Mouse (Mus musculus) MEL (cell line): ENCODE measurements at regions not wholly inside any gene's neighbourhood (a gene's known extent, or its start where the extent isn't known, plus 50 kb on each side); places are given as distances from the start of the nearest gene placed in this dataset.

Source experiments
- DNase-seq: peaks from one replicate; pipeline ENCODE4 v3.0.0; 2011; ENCODE audit warnings: low read depth, low spot score
- H3K27ac ChIP-seq: 2 replicates; pipeline ENCODE4 v1.5.1; 2012; ENCODE audit warnings: low read depth, mild to moderate bottlenecking, control low read depth, low read length, moderate library complexity; ENCODE audit not compliant: control insufficient read depth
- H3K27me3 ChIP-seq, 2 experiments: fragments of 150-350 bp in 1 of 2; sonication (generic) in 1 of 2; 2 replicates each; pipeline ENCODE4 v1.6.1; 2012; ENCODE audit warnings: low read length in 2 of 2, mild to moderate bottlenecking in 2 of 2, improper control_type of control experiment in 1 of 2, moderate library complexity in 1 of 2; ENCODE audit not compliant: insufficient read depth in 2 of 2, control insufficient read depth in 1 of 2
- H3K36me3 ChIP-seq, 2 experiments: 2 replicates each; pipeline ENCODE4 v1.6.1; 2012 to 2014; ENCODE audit warnings: low read length in 2 of 2, improper control_type of control experiment in 1 of 2, inconsistent platforms in 1 of 2, mild to moderate bottlenecking in 1 of 2; ENCODE audit not compliant: insufficient read depth in 2 of 2, control insufficient read depth in 1 of 2
- H3K4me1 ChIP-seq, 2 experiments: fragments of 150-350 bp in 1 of 2; sonication (generic) in 1 of 2; 2 replicates each; pipeline ENCODE4 v1.6.1; 2012; ENCODE audit warnings: low read length in 2 of 2, improper control_type of control experiment in 1 of 2, mild to moderate bottlenecking in 1 of 2; ENCODE audit not compliant: insufficient read depth in 2 of 2, control insufficient read depth in 1 of 2
- H3K4me3 ChIP-seq, 2 experiments: fragments of 150-350 bp in 1 of 2; sonication (generic) in 1 of 2; 2 replicates each; pipeline ENCODE4 v1.5.1; 2012; ENCODE audit warnings: low read depth in 2 of 2, low read length in 2 of 2, mild to moderate bottlenecking in 2 of 2, moderate library complexity in 2 of 2, control low read depth in 1 of 2, improper control_type of control experiment in 1 of 2; ENCODE audit not compliant: control insufficient read depth in 1 of 2, insufficient read depth in 1 of 2
- H3K79me2 ChIP-seq: 2 replicates; pipeline ENCODE4 v1.6.1; 2012; ENCODE audit warnings: mild to moderate bottlenecking, low read length, moderate library complexity; ENCODE audit not compliant: control insufficient read depth, poor library complexity, insufficient read depth
- H3K9ac ChIP-seq: 2 replicates; pipeline ENCODE4 v1.6.1; 2012; ENCODE audit warnings: low read depth, mild to moderate bottlenecking, control low read depth, low read length, moderate library complexity; ENCODE audit not compliant: control insufficient read depth, poor library complexity, severe bottlenecking
- H3K9me3 ChIP-seq: fragments of 150-350 bp; sonication (generic); replicated peaks from 2 replicates; pipeline ENCODE4 v1.6.1; 2012; ENCODE audit warnings: mild to moderate bottlenecking, low read length, improper control_type of control experiment, moderate library complexity; ENCODE audit not compliant: insufficient read depth
- BHLHE40 ChIP-seq: IDR thresholded peaks from 2 replicates; pipeline ENCODE4 v1.6.1; 2012; ENCODE audit warnings: low read depth, mild to moderate bottlenecking, inconsistent platforms, low read length, improper control_type of control experiment, borderline replicate concordance
- CTCF ChIP-seq, 3 experiments: IDR thresholded peaks in 2 of 3; conservative IDR thresholded peaks in 1 of 3; 2 replicates each; pipeline ENCODE4 v1.5.1; 2011 to 2012; ENCODE audit warnings: low read length in 3 of 3, low read depth in 2 of 3, mild to moderate bottlenecking in 2 of 3, improper control_type of control experiment in 1 of 3, inconsistent platforms in 1 of 3, mixed read lengths in 1 of 3, moderate library complexity in 1 of 3; ENCODE audit not compliant: control insufficient read depth in 1 of 3, insufficient read depth in 1 of 3, poor library complexity in 1 of 3, severe bottlenecking in 1 of 3
- E2F4 ChIP-seq: IDR thresholded peaks from 2 replicates; pipeline ENCODE4 v1.6.1; 2011; ENCODE audit warnings: low read depth, low read length, improper control_type of control experiment, borderline replicate concordance
- ETS1 ChIP-seq: IDR thresholded peaks from 2 replicates; pipeline ENCODE4 v1.6.1; 2012; ENCODE audit warnings: low read depth, mild to moderate bottlenecking, inconsistent platforms, low read length, improper control_type of control experiment, moderate library complexity
- GABPA ChIP-seq: IDR thresholded peaks from 2 replicates; pipeline ENCODE4 v1.6.1; 2012; ENCODE audit warnings: low read depth, mild to moderate bottlenecking, inconsistent platforms, low read length, improper control_type of control experiment, moderate library complexity
- GATA1 ChIP-seq: IDR thresholded peaks from 2 replicates; pipeline ENCODE4 v1.6.1; 2011; ENCODE audit warnings: low read depth, low read length, improper control_type of control experiment
- JUND ChIP-seq: IDR thresholded peaks from 2 replicates; pipeline ENCODE4 v1.6.1; 2011; ENCODE audit warnings: low read depth, mild to moderate bottlenecking, improper control_type of control experiment, low read length
- KAT2A ChIP-seq: conservative IDR thresholded peaks from 2 replicates; pipeline ENCODE4 v1.6.1; 2012; ENCODE audit warnings: low read depth, low read length, improper control_type of control experiment, inconsistent platforms
- MAX ChIP-seq: IDR thresholded peaks from 2 replicates; pipeline ENCODE4 v1.6.1; 2011; ENCODE audit warnings: low read length, improper control_type of control experiment
- MAZ ChIP-seq: IDR thresholded peaks from 2 replicates; pipeline ENCODE4 v1.6.1; 2012; ENCODE audit warnings: low read depth, mild to moderate bottlenecking, inconsistent platforms, low read length, improper control_type of control experiment
- MEF2A ChIP-seq: IDR thresholded peaks from 2 replicates; pipeline ENCODE4 v1.6.1; 2014; ENCODE audit warnings: low read depth, mild to moderate bottlenecking, inconsistent platforms, low read length, improper control_type of control experiment; ENCODE audit not compliant: poor library complexity, insufficient replicate concordance, severe bottlenecking; ENCODE audit errors: extremely low read depth
- MXI1 ChIP-seq: IDR thresholded peaks from 2 replicates; pipeline ENCODE4 v1.6.1; 2011; ENCODE audit warnings: mild to moderate bottlenecking, low read depth, low read length, improper control_type of control experiment
- MYB ChIP-seq: IDR thresholded peaks from 2 replicates; pipeline ENCODE4 v1.6.1; 2011; ENCODE audit warnings: mild to moderate bottlenecking, low read depth, low read length, improper control_type of control experiment
- MYC ChIP-seq: IDR thresholded peaks from 2 replicates; pipeline ENCODE4 v1.6.1; 2011; ENCODE audit warnings: low read depth, mild to moderate bottlenecking, low read length, improper control_type of control experiment, moderate library complexity
- NELFE ChIP-seq: IDR thresholded peaks from 2 replicates; pipeline ENCODE4 v1.6.1; 2011; ENCODE audit warnings: low read depth, low read length, improper control_type of control experiment
- POLR2A ChIP-seq, 2 experiments: IDR thresholded peaks; 2 replicates each; pipeline ENCODE4 v1.6.1; 2011 to 2012; ENCODE audit warnings: low read length in 2 of 2, mild to moderate bottlenecking in 2 of 2, control low read depth in 1 of 2, improper control_type of control experiment in 1 of 2, low read depth in 1 of 2, moderate library complexity in 1 of 2; ENCODE audit not compliant: control insufficient read depth in 1 of 2, insufficient read depth in 1 of 2, poor library complexity in 1 of 2
- POLR2AphosphoS2 ChIP-seq: IDR thresholded peaks from 2 replicates; pipeline ENCODE4 v1.6.1; 2011; ENCODE audit warnings: low read length, improper control_type of control experiment
- POLR2AphosphoS5 ChIP-seq: IDR thresholded peaks from 2 replicates; pipeline ENCODE4 v1.6.1; 2012; ENCODE audit warnings: low read depth, borderline replicate concordance, mild to moderate bottlenecking, inconsistent platforms, low read length, moderate library complexity, mixed read lengths
- RAD21 ChIP-seq: IDR thresholded peaks from 2 replicates; pipeline ENCODE4 v1.6.1; 2011; ENCODE audit warnings: mild to moderate bottlenecking, low read depth, low read length, improper control_type of control experiment
- SMC3 ChIP-seq: IDR thresholded peaks from 2 replicates; pipeline ENCODE4 v1.6.1; 2011; ENCODE audit warnings: low read depth, low read length, improper control_type of control experiment
- TAL1 ChIP-seq: IDR thresholded peaks from 2 replicates; pipeline ENCODE4 v1.6.1; 2012; ENCODE audit warnings: mild to moderate bottlenecking, inconsistent platforms, low read length, moderate library complexity, mixed read lengths
- TBP ChIP-seq: IDR thresholded peaks from 2 replicates; pipeline ENCODE4 v1.8.0; 2011; ENCODE audit warnings: low read depth, low read length, improper control_type of control experiment
- TCF12 ChIP-seq: IDR thresholded peaks from 2 replicates; pipeline ENCODE4 v1.6.1; 2014; ENCODE audit warnings: low read depth, mild to moderate bottlenecking, inconsistent platforms, low read length, improper control_type of control experiment, moderate library complexity
- UBTF ChIP-seq: IDR thresholded peaks from 2 replicates; pipeline ENCODE4 v1.6.1; 2012; ENCODE audit warnings: low read depth, mild to moderate bottlenecking, inconsistent platforms, low read length, improper control_type of control experiment, moderate library complexity, borderline replicate concordance; ENCODE audit not compliant: insufficient read depth
- USF1 ChIP-seq: IDR thresholded peaks from 2 replicates; pipeline ENCODE4 v1.6.1; 2014; ENCODE audit warnings: low read depth, mild to moderate bottlenecking, inconsistent platforms, low read length, improper control_type of control experiment, moderate library complexity
- USF2 ChIP-seq, 2 experiments: IDR thresholded peaks; 2 replicates each; pipeline ENCODE4 v1.6.1; 2011 to 2012; ENCODE audit warnings: improper control_type of control experiment in 2 of 2, low read length in 2 of 2, borderline replicate concordance in 1 of 2, inconsistent platforms in 1 of 2, low read depth in 1 of 2, mild to moderate bottlenecking in 1 of 2; ENCODE audit not compliant: insufficient read depth in 1 of 2
- ZC3H11A ChIP-seq: IDR thresholded peaks from 2 replicates; pipeline ENCODE4 v1.6.1; 2012; ENCODE audit warnings: low read depth, mild to moderate bottlenecking, inconsistent platforms, low read length, improper control_type of control experiment

DNA sequence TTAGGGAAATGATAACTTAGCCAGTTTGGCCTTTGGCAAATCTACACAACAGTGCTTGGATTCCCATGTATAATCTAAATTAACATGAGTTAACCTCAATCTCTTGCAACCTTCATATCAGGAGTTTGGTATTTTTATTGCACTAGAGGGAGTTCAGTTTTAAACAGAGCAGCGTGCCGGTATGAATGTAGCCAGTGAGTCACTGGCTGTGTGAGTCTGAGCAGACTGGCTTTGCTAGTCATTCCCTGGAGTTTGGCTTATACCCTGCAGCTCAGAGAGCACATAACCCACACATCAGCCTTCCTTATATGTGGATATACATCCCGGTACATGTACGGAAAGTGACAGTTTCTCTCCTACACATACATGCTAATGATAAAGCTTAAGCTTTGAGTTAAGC lies 360.6 kb upstream of the Runx1 start:
- Histone ChIP-seq H3K4me1 (peaks cover 7 to 9% of the 10 kb centered on the region in 2 experiments), H3K4me3 (no peak overlapping the region), H3K79me2 (no peaks in the 10 kb centered on the region), H3K9ac (no peak overlapping the region), H3K27ac (no peak overlapping the region), H3K36me3 (peaks cover 0 to 12% of the 10 kb centered on the region in 2 experiments; a peak in 2 of 4 replicates), H3K27me3 (no peaks in the 10 kb centered on the region), H3K9me3 (no peaks in the 10 kb centered on the region)
- no peak for DNase-seq
- TF ChIP-seq KAT2A (no peak), ZC3H11A (no peak), MAZ (no peak), MYC (no peak), GATA1 (no peak), E2F4 (no peak), MYB (no peak), MXI1 (no peak), TAL1 (no peak), USF1 (no peak), POLR2AphosphoS2 (no peak), UBTF (no peak), CTCF (IDR thresholded peaks at IDR 0.05 in 2 of 3, conservative IDR thresholded peaks at IDR 0.05 in 1 of 3; ENCODE audit: control insufficient read depth in 1 of 3, insufficient read depth in 1 of 3, low read depth in 2 of 3, low read length in 3 of 3, poor library complexity in 1 of 3, severe bottlenecking in 1 of 3) (no peak)

DNA sequence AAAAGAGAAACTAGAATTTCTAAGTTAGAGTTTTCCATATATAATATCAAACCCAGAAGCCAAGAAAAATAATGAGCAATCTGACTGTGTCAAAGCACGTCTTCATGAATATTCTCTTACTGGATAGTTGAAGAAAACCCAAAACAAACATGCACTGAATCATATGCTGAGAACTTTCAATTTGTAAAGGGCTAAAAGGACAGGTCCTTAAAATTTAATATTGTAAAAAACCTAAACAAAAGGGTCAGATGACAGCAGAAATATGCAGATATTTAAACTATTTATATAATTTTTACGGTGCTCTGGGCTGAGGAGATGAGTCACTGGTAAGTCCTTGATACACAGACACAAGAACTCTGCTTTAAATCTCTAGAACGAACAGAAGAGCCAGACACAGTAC lies 356.7 kb upstream of the Runx1 start:
- no peak overlapping the region for H3K4me3 ChIP-seq
- no peaks in the 10 kb centered on the region for H3K9me3 ChIP-seq
- H3K27me3 ChIP-seq, result no peaks in the 10 kb centered on the region
- no peaks in the 10 kb centered on the region for H3K79me2 ChIP-seq
- no peak overlapping the region for H3K27ac ChIP-seq
- peaks cover 0 to 18% of the 10 kb centered on the region in 2 experiments; a peak in 2 of 4 replicates for H3K36me3 ChIP-seq
- DNase-seq, result no peak
- H3K4me1 ChIP-seq, result peaks cover 13 to 14% of the 10 kb centered on the region in 2 experiments
- TF ChIP-seq BHLHE40 (no peak), POLR2A (IDR thresholded peaks at IDR 0.05; ENCODE audit: control insufficient read depth in 1 of 2, insufficient read depth in 1 of 2, low read depth in 1 of 2, low read length in 2 of 2, poor library complexity in 1 of 2) (no peak), MAX (no peak), GABPA (no peak), USF1 (no peak), TBP (no peak), TCF12 (no peak), MEF2A (no peak), POLR2AphosphoS2 (no peak), ETS1 (no peak), POLR2AphosphoS5 (no peak), CTCF (IDR thresholded peaks at IDR 0.05 in 2 of 3, conservative IDR thresholded peaks at IDR 0.05 in 1 of 3; ENCODE audit: control insufficient read depth in 1 of 3, insufficient read depth in 1 of 3, low read depth in 2 of 3, low read length in 3 of 3, poor library complexity in 1 of 3, severe bottlenecking in 1 of 3) (no peak), SMC3 (no peak), RAD21 (no peak), MYB (no peak), USF2 (IDR thresholded peaks at IDR 0.05; ENCODE audit: borderline replicate concordance in 1 of 2, insufficient read depth in 1 of 2, low read depth in 1 of 2, low read length in 2 of 2) (no peak), KAT2A (no peak), JUND (no peak), MAZ (no peak), NELFE (no peak)
- H3K9ac ChIP-seq, result no peak overlapping the region
